14 mouse cellular contexts compared by ENCODE assay signal in genomic region chr14:31970245-31970830, GRCm38 (mm10). TPM values are rescaled to one million over a fixed set of nuclear protein-coding genes. Genes with fewer than 3 reads are reported as not detected.
DNase-seq lines count a peak whose midpoint lies in the region; ATAC-seq and TF ChIP-seq lines count a peak whose summit lies in the region.
"Had no signal": no experiment of that assay in that cellular context is flagged by ENCODE, and none has a peak within 500 bp of the region (broad histone marks: within the 10 kb centered on the region; RNA-seq: fewer than 3 reads in every experiment).

No protein-coding gene starts in this region.

- peak overlapping the region; percentile 20 for H3K27ac ChIP-seq in bone marrow, adult 2 months (ENCODE audit: control insufficient read depth, insufficient read depth, low read depth, low read length, poor library complexity)
- peak overlapping the region; percentile 99 for H3K27ac ChIP-seq in liver, embryonic 12.5 days
- no peak overlapping the region for H3K27ac ChIP-seq in forebrain, embryonic 14.5 days (ENCODE audit: low read depth, low read length)
- H3K27ac ChIP-seq: hindbrain, embryonic 12.5 days; lung, embryonic 15.5 days had no signal

- peaks cover 4% of the 10 kb centered on the region; the same call in 1 of the 2 replicates for H3K4me1 ChIP-seq in bone marrow, adult 2 months (ENCODE audit: control insufficient read depth, insufficient read depth, low read length)
- H3K4me1 ChIP-seq in liver, embryonic 12.5 days, result peaks cover 61% of the 10 kb centered on the region
- H3K4me1 ChIP-seq in forebrain, embryonic 14.5 days (ENCODE audit: control insufficient read depth, insufficient read depth, low read length), result no peaks in the 10 kb centered on the region
- H3K4me1 ChIP-seq: hindbrain, embryonic 12.5 days; lung, embryonic 15.5 days had no signal

- no peaks in the 10 kb centered on the region for H3K27me3 ChIP-seq in liver, embryonic 12.5 days (replicated peaks)
- no peaks in the 10 kb centered on the region for H3K27me3 ChIP-seq in forebrain, embryonic 14.5 days (replicated peaks; ENCODE audit: control insufficient read depth, insufficient read depth, low read length)
- H3K27me3 ChIP-seq: hindbrain, embryonic 12.5 days; lung, embryonic 15.5 days had no signal

- no peak overlapping the region for H3K4me3 ChIP-seq in bone marrow, adult 2 months (replicated peaks; ENCODE audit: control insufficient read depth, low read depth, low read length)
- no peak overlapping the region for H3K4me3 ChIP-seq in liver, embryonic 12.5 days
- no peak overlapping the region for H3K4me3 ChIP-seq in forebrain, embryonic 14.5 days (ENCODE audit: low read depth, low read length)
- H3K4me3 ChIP-seq: hindbrain, embryonic 12.5 days; lung, embryonic 15.5 days had no signal

- no peak for TF ChIP-seq POLR2A in bone marrow, adult 2 months (IDR thresholded peaks at IDR 0.05; ENCODE audit: borderline replicate concordance, control insufficient read depth, low read depth, low read length)

- WGBS in bone marrow, adult 2 months, result 73% methylated on average over 3 of the region's 3 CpGs
- WGBS in liver, embryonic 12.5 days (ENCODE audit: insufficient replicate concordance), result 45% methylated on average over 3 of the region's 3 CpGs
- WGBS in forebrain, embryonic 14.5 days, result 76% methylated on average over 3 of the region's 3 CpGs

- ATAC-seq in liver, embryonic 12.5 days, result peak; percentile 66
- ATAC-seq in forebrain, embryonic 14.5 days, result no peak

- no peaks in the 10 kb centered on the region for H3K36me3 ChIP-seq in liver, embryonic 12.5 days
- H3K36me3 ChIP-seq in forebrain, embryonic 14.5 days (ENCODE audit: control insufficient read depth, insufficient read depth, low read length), result no peaks in the 10 kb centered on the region
- H3K36me3 ChIP-seq: hindbrain, embryonic 12.5 days; lung, embryonic 15.5 days had no signal

- H3K4me2 ChIP-seq in liver, embryonic 12.5 days, result peak overlapping the region; percentile 56
- no peak overlapping the region for H3K4me2 ChIP-seq in forebrain, embryonic 14.5 days (ENCODE audit: low read length)
- H3K4me2 ChIP-seq: hindbrain, embryonic 12.5 days; lung, embryonic 15.5 days; midbrain, embryonic 11.5 days had no signal

- intact Hi-C loops in gastrocnemius, postnatal 14 days (cut with DNase I; ENCODE audit: low total_unique reads), result no loop called here
- intact Hi-C loops in gastrocnemius, postnatal 36 days (cut with DNase I), result no loop called here

- no peak for TF ChIP-seq CTCF in bone marrow, adult 2 months (IDR thresholded peaks at IDR 0.05; ENCODE audit: control insufficient read depth, insufficient read depth, low read length)

- no peaks in the 10 kb centered on the region for H3K9me3 ChIP-seq in liver, embryonic 12.5 days (replicated peaks)
- no peaks in the 10 kb centered on the region for H3K9me3 ChIP-seq in forebrain, embryonic 14.5 days (replicated peaks; ENCODE audit: control insufficient read depth, low read length)
- H3K9me3 ChIP-seq: hindbrain, embryonic 12.5 days; lung, embryonic 15.5 days had no signal

- peak overlapping the region; percentile 59 for H3K9ac ChIP-seq in liver, embryonic 12.5 days
- no peak overlapping the region for H3K9ac ChIP-seq in forebrain, embryonic 14.5 days (ENCODE audit: low read length)
- H3K9ac ChIP-seq: hindbrain, embryonic 12.5 days; lung, embryonic 15.5 days had no signal

- peak; percentile 36 for DNase-seq in gastrocnemius, postnatal 14 days
- DNase-seq in gastrocnemius, postnatal 36 days, result no peak
- peak; percentile 23 to 34 for DNase-seq in cerebellum, postnatal 25 days
- no peak for DNase-seq in forebrain, embryonic 14.5 days (ENCODE audit: low spot score)
- DNase-seq in right cerebral cortex, postnatal 36 days (ENCODE audit: low spot score in 2 of 2), result no peak
- no peak for DNase-seq in lung, postnatal 25 days (ENCODE audit: low spot score)
- DNase-seq: kidney, postnatal 10 days; right cerebral cortex, postnatal 14 days; thymus, adult 2 months had no signal

RNA-seq across cellular contexts. Expression of gene Galnt15, which starts 58.5 kb away (rescaled TPM):
- total RNA-seq in gastrocnemius, postnatal 14 days (2021), result 10 to 100 TPM; 12.9 to 13.5 TPM
- 1 to 10 TPM; 5.2 to 6.2 TPM for total RNA-seq in gastrocnemius, postnatal 36 days (2021)
- 1.8 and 3.5 TPM in 2 replicates for polyA plus RNA-seq in bone marrow, adult 2 months (2011; ENCODE audit: insufficient read depth, insufficient read length, low replicate concordance, missing spikeins)
- 0.02 TPM in 1 of 2 replicates, not detected in the other for polyA plus RNA-seq in liver, embryonic 12.5 days (2016; fragmentation: Nextera tagmentation; extraction: Ambion mirVana)
- polyA plus RNA-seq in forebrain, embryonic 14.5 days (2014; fragmentation: Nextera tagmentation; extraction: Ambion mirVana), result 0.27 and 0.39 TPM in 2 replicates

Comparison
In these comparisons a context has a peak if more than half of its experiments do, and no peak if none do; other contexts are left out.
1. DNase-seq: peak in gastrocnemius, postnatal 14 days (single experiment) and cerebellum, postnatal 25 days (2 of 2); none in gastrocnemius, postnatal 36 days (0 of 2), forebrain, embryonic 14.5 days (single experiment), right cerebral cortex, postnatal 36 days (0 of 2) and lung, postnatal 25 days (single experiment).